Mouse (Mus musculus): ENCODE measurements around the gene Pip5kl1.

Pip5kl1 gene

GRCm38 (mm10) chr2:32612274-32612673 is 37.7 kb downstream of the Pip5kl1 start:
- DNase-seq (ENCODE audit: low spot score in 2 of 2) = no peak

- no peak for DNase-seq (ENCODE audit: low spot score in 2 of 2)
Observed at GRCm38 (mm10) chr2:32617109-32617508, 42.5 kb downstream of the Pip5kl1 start.

GRCm38 (mm10) chr2:32617601-32618000 is 43.0 kb downstream of the Pip5kl1 start:
- DNase-seq (ENCODE audit: low spot score in 2 of 2) = no peak

- DNase-seq (ENCODE audit: low spot score in 2 of 2) = no peak
Observed at GRCm38 (mm10) chr2:32618051-32618450, 43.5 kb downstream of the Pip5kl1 start.

GRCm38 (mm10) chr2:32620682-32621516 is 46.3 kb downstream of the Pip5kl1 start:
- no peak for DNase-seq (ENCODE audit: low spot score in 2 of 2)

- DNase-seq (ENCODE audit: low spot score in 2 of 2) = no peak
Observed at GRCm38 (mm10) chr2:32621517-32621859, 46.9 kb downstream of the Pip5kl1 start, which contains the start of gene Ak1. Gene Ak1 (plus strand): TSS chr2:32621758.

- DNase-seq (ENCODE audit: low spot score in 2 of 2) = no peak
Observed at GRCm38 (mm10) chr2:32624111-32624748, 49.6 kb downstream of the Pip5kl1 start.

GRCm38 (mm10) chr2:32625212-32625872 is 50.7 kb downstream of the Pip5kl1 start:
- peak; percentile 75 to 82 for DNase-seq (ENCODE audit: low spot score in 2 of 2)

- DNase-seq (ENCODE audit: low spot score in 2 of 2) = peak in 1 of 2 experiments; percentile 53
Observed at GRCm38 (mm10) chr2:32625873-32626694, 51.5 kb downstream of the Pip5kl1 start.

- DNase-seq (ENCODE audit: low spot score in 2 of 2) = no peak
Observed at GRCm38 (mm10) chr2:32627266-32628043, 52.9 kb downstream of the Pip5kl1 start.

GRCm38 (mm10) chr2:32628044-32628550 is 53.5 kb downstream of the Pip5kl1 start:
- no peak for DNase-seq (ENCODE audit: low spot score in 2 of 2)

GRCm38 (mm10) chr2:32628729-32629128 is 54.1 kb downstream of the Pip5kl1 start:
- DNase-seq (ENCODE audit: low spot score in 2 of 2) = no peak

GRCm38 (mm10) chr2:32629276-32629976 is 54.8 kb downstream of the Pip5kl1 start:
- DNase-seq (ENCODE audit: low spot score in 2 of 2) = no peak

GRCm38 (mm10) chr2:32630036-32630435 is 55.4 kb downstream of the Pip5kl1 start:
- no peak for DNase-seq (ENCODE audit: low spot score in 2 of 2)

- DNase-seq (ENCODE audit: low spot score in 2 of 2) = no peak
Observed at GRCm38 (mm10) chr2:32631046-32631445, 56.4 kb downstream of the Pip5kl1 start.

- peak in 1 of 2 experiments; percentile 65 for DNase-seq (ENCODE audit: low spot score in 2 of 2)
Observed at GRCm38 (mm10) chr2:32631737-32632394, 57.3 kb downstream of the Pip5kl1 start.

Measured in frontal cortex, postnatal 25 days (tissue).